Mouse (Mus musculus): ENCODE data around the gene Usp40.
"Not testable (repeated sequence)": the region's sequence is repeated elsewhere in the genome, so short reads cannot be mapped to it uniquely, and the experiment has no call there.

GRCm38 (mm10) chr1:88043044-88043443 lies 34.7 kb upstream of the Usp40 start:
- not testable (repeated sequence) for TF ChIP-seq CTCF (IDR thresholded peaks at IDR 0.05; ENCODE audit: borderline replicate concordance, insufficient read depth, low read depth, low read length); POLR2A (IDR thresholded peaks at IDR 0.05; ENCODE audit: borderline replicate concordance, insufficient read depth, low read length)
